Mouse (Mus musculus) fat pad, adult 2 months (tissue): ENCODE results near the gene Mest.

Experiments
- DNase-seq: peaks from one replicate; pipeline ENCODE4 v3.0.0-alpha.2; 2011; ENCODE audit warnings: low read depth, low spot score; ENCODE audit errors: extremely low read depth

The Mest gene

GRCm38 (mm10) chr6:30723331-30723730 is at the start of gene Mest:
TSS of gene Mest (plus strand) at chr6:30723547.
- DNase-seq, result no peak

- DNase-seq, result no peak
Observed at GRCm38 (mm10) chr6:30673764-30674561, 49.4 kb upstream of the Mest start.

- DNase-seq, result no peak
Observed at GRCm38 (mm10) chr6:30674714-30675280, 48.5 kb upstream of the Mest start.

- no peak for DNase-seq
Observed at GRCm38 (mm10) chr6:30675281-30675771, 48.0 kb upstream of the Mest start.

GRCm38 (mm10) chr6:30676506-30676905 is 46.8 kb upstream of the Mest start:
- DNase-seq, result no peak

- no peak for DNase-seq
Observed at GRCm38 (mm10) chr6:30677591-30677990, 45.8 kb upstream of the Mest start.

- no peak for DNase-seq
Observed at GRCm38 (mm10) chr6:30678482-30678881, 44.9 kb upstream of the Mest start.

- no peak for DNase-seq
Observed at GRCm38 (mm10) chr6:30679567-30679966, 43.8 kb upstream of the Mest start.

- no peak for DNase-seq
Observed at GRCm38 (mm10) chr6:30680442-30680841, 42.9 kb upstream of the Mest start.

GRCm38 (mm10) chr6:30681935-30682900 is 41.1 kb upstream of the Mest start:
- DNase-seq, result no peak

- DNase-seq, result no peak
Observed at GRCm38 (mm10) chr6:30684570-30684969, 38.8 kb upstream of the Mest start.

GRCm38 (mm10) chr6:30687198-30687597 is 36.1 kb upstream of the Mest start:
- no peak for DNase-seq

GRCm38 (mm10) chr6:30692826-30693225 is 30.5 kb upstream of the Mest start:
- DNase-seq, result no peak

- no peak for DNase-seq
Observed at GRCm38 (mm10) chr6:30693350-30693991, 29.9 kb upstream of the Mest start, which contains the start of gene Cep41. TSS of gene Cep41 (minus strand) at chr6:30693749.

GRCm38 (mm10) chr6:30694209-30694608 is 29.1 kb upstream of the Mest start:
- no peak for DNase-seq

- DNase-seq, result no peak
Observed at GRCm38 (mm10) chr6:30695124-30695523, 28.2 kb upstream of the Mest start.

GRCm38 (mm10) chr6:30697464-30697863 is 25.9 kb upstream of the Mest start:
- no peak for DNase-seq

GRCm38 (mm10) chr6:30698036-30698435 is 25.3 kb upstream of the Mest start:
- DNase-seq, result no peak

GRCm38 (mm10) chr6:30700182-30700581 is 23.2 kb upstream of the Mest start:
- no peak for DNase-seq

GRCm38 (mm10) chr6:30702881-30703280 is 20.5 kb upstream of the Mest start:
- DNase-seq, result no peak

GRCm38 (mm10) chr6:30703476-30703875 is 19.9 kb upstream of the Mest start:
- no peak for DNase-seq
